Mouse (Mus musculus): Measurements from ENCODE around the gene Svs3a. TPM values are rescaled to one million over a fixed set of nuclear protein-coding genes. Genes with fewer than 3 reads are reported as not detected.
"Not testable (repeated sequence)": the region's sequence is repeated elsewhere in the genome, so short reads cannot be mapped to it uniquely, and the experiment has no call there.

Gene Svs3a
- total and polyA plus RNA-seq, 2 experiments from 2014 or later, result not detected

DNA sequence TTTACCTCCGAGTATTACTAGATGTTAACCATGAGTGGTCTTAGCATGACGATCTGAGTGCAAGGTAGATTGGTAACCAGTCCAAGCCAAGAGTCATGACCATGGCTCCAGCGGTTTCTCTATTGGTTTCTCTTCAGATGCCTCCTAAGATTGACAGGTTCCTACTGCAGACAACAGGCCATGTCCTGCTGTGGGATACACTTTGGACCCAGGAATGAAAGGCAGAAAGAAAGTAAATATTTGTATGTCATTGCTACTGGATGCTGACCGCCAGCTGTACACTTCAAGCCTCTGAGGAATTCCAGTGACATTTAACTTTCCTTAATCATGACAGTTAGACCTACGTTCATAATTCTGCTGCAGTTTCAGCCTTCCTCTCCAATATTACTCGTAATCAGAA lies 31.9 kb downstream of the Svs3a start:
- Histone ChIP-seq H3K9me3 (ENCODE audit: low read length) (no peaks in the 10 kb centered on the region), H3K27ac (ENCODE audit: low read depth, low read length) (no peak overlapping the region), H3K9ac (replicated peaks; ENCODE audit: low read length, poor library complexity, severe bottlenecking) (no peak overlapping the region), H3K4me1 (ENCODE audit: insufficient read depth, low read length) (no peaks in the 10 kb centered on the region), H3K4me3 (ENCODE audit: low read depth, low read length) (no peak overlapping the region), H3K4me2 (ENCODE audit: low read depth, low read length, poor library complexity, severe bottlenecking) (no peak overlapping the region), H3K27me3 (ENCODE audit: insufficient read depth, low read length) (no peaks in the 10 kb centered on the region), H3K36me3 (ENCODE audit: insufficient read depth, low read length) (no peaks in the 10 kb centered on the region)
- WGBS, result 90% methylated on average over 6 of the region's 6 CpGs
- TF ChIP-seq CTCF (IDR thresholded peaks at IDR 0.05), result no peak
- no peak for ATAC-seq (ENCODE audit: low FRiP score)
- no peak for DNase-seq (ENCODE audit: low spot score)

DNA sequence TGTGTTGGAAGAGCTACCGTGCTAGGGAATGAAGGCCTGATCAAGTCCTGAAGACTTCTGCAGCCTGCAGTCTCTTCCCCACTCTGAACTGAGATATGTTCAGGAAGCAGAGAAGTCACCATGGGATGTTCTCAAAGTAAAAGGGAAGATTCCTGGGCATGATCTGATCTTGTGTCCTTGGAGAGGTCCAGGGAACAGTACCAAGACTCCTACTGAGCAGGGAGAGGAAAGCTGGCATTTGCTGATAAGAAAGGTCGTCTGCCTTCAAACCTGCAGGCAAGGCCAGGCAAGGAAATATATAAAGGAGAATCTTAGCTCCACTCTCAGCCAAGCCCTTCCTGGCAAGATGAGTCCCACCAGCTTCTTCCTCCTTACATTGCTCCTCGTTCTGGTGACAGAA lies 43.4 kb downstream of the Svs3a start, which contains the start of gene Svs5:
Gene Svs5 (plus strand): TSS at position 301 of the 400 bp plus-strand sequence.
- not testable (repeated sequence) for H3K4me3 ChIP-seq (ENCODE audit: low read depth, low read length); H3K27ac ChIP-seq (ENCODE audit: low read depth, low read length); DNase-seq (ENCODE audit: low spot score); H3K4me1 ChIP-seq (ENCODE audit: insufficient read depth, low read length); H3K27me3 ChIP-seq (ENCODE audit: insufficient read depth, low read length); H3K36me3 ChIP-seq (ENCODE audit: insufficient read depth, low read length); H3K9ac ChIP-seq (replicated peaks; ENCODE audit: low read length, poor library complexity, severe bottlenecking); H3K4me2 ChIP-seq (ENCODE audit: low read depth, low read length, poor library complexity, severe bottlenecking); H3K9me3 ChIP-seq (ENCODE audit: low read length); ATAC-seq (ENCODE audit: low FRiP score)
- WGBS, result 80% methylated on average over 3 of the region's 3 CpGs

Other genes starting within 250 kb of the Svs3a start
- gene Stk4, start 218.9 kb upstream of the Svs3a start, total RNA-seq (2014; rRNA removed), result 24.6 and 28.3 TPM in 2 replicates
- 11.1 and 13.7 TPM in 2 replicates for gene Stk4, start 218.9 kb upstream of the Svs3a start, polyA plus RNA-seq (2015; fragmentation: Nextera tagmentation; extraction: Ambion mirVana)
- 32.4 and 34.7 TPM in 2 replicates for gene Tomm34, start 218.1 kb upstream of the Svs3a start, total RNA-seq (2014; rRNA removed)
- 45.3 and 46.7 TPM in 2 replicates for gene Tomm34, start 218.1 kb upstream of the Svs3a start, polyA plus RNA-seq (2015; fragmentation: Nextera tagmentation; extraction: Ambion mirVana)
- 10.1 and 15.6 TPM in 2 replicates for gene Kcns1, start 118.2 kb upstream of the Svs3a start, total RNA-seq (2014; rRNA removed)
- 3.8 and 4.3 TPM in 2 replicates for gene Kcns1, start 118.2 kb upstream of the Svs3a start, polyA plus RNA-seq (2015; fragmentation: Nextera tagmentation; extraction: Ambion mirVana)
- not detected in 2 replicates for gene Wfdc5, start 106.5 kb upstream of the Svs3a start, total RNA-seq (2014; rRNA removed)
- gene Wfdc5, start 106.5 kb upstream of the Svs3a start, polyA plus RNA-seq (2015; fragmentation: Nextera tagmentation; extraction: Ambion mirVana), result not detected in 2 replicates
- gene Wfdc12, start 98.7 kb upstream of the Svs3a start, total RNA-seq (2014; rRNA removed), result not detected in 2 replicates
- not detected in 2 replicates for gene Wfdc12, start 98.7 kb upstream of the Svs3a start, polyA plus RNA-seq (2015; fragmentation: Nextera tagmentation; extraction: Ambion mirVana)
- gene Wfdc15a, start 89.1 kb upstream of the Svs3a start, total RNA-seq (2014; rRNA removed), result not detected in 2 replicates
- gene Wfdc15a, start 89.1 kb upstream of the Svs3a start, polyA plus RNA-seq (2015; fragmentation: Nextera tagmentation; extraction: Ambion mirVana), result not detected in 2 replicates
- not detected in 2 replicates for gene Wfdc15b, start 67.6 kb upstream of the Svs3a start, total RNA-seq (2014; rRNA removed)
- not detected in 2 replicates for gene Wfdc15b, start 67.6 kb upstream of the Svs3a start, polyA plus RNA-seq (2015; fragmentation: Nextera tagmentation; extraction: Ambion mirVana)
- not detected in 2 replicates for gene Svs2, start 50.8 kb upstream of the Svs3a start, total RNA-seq (2014; rRNA removed)
- not detected in 2 replicates for gene Svs2, start 50.8 kb upstream of the Svs3a start, polyA plus RNA-seq (2015; fragmentation: Nextera tagmentation; extraction: Ambion mirVana)
- gene Svs3b, start 32.6 kb upstream of the Svs3a start, total RNA-seq (2014; rRNA removed), result not detected in 2 replicates
- gene Svs3b, start 32.6 kb upstream of the Svs3a start, polyA plus RNA-seq (2015; fragmentation: Nextera tagmentation; extraction: Ambion mirVana), result not detected in 2 replicates
- not detected in 2 replicates for gene Svs4, start 10.8 kb upstream of the Svs3a start, total RNA-seq (2014; rRNA removed)
- gene Svs4, start 10.8 kb upstream of the Svs3a start, polyA plus RNA-seq (2015; fragmentation: Nextera tagmentation; extraction: Ambion mirVana), result not detected in 2 replicates
- gene Svs6, start 27.5 kb downstream of the Svs3a start, total RNA-seq (2014; rRNA removed), result not detected in 2 replicates
- not detected in 2 replicates for gene Svs6, start 27.5 kb downstream of the Svs3a start, polyA plus RNA-seq (2015; fragmentation: Nextera tagmentation; extraction: Ambion mirVana)
- not detected in 2 replicates for gene Svs5, start 43.5 kb downstream of the Svs3a start, total RNA-seq (2014; rRNA removed)
- gene Svs5, start 43.5 kb downstream of the Svs3a start, polyA plus RNA-seq (2015; fragmentation: Nextera tagmentation; extraction: Ambion mirVana), result not detected in 2 replicates
- not detected in 2 replicates for gene Slpi, start 99.8 kb downstream of the Svs3a start, total RNA-seq (2014; rRNA removed)
- gene Slpi, start 99.8 kb downstream of the Svs3a start, polyA plus RNA-seq (2015; fragmentation: Nextera tagmentation; extraction: Ambion mirVana), result 0.27 and 0.36 TPM in 2 replicates
- 0.77 TPM in 1 of 2 replicates, not detected in the other for gene Rbpjl, start 113.9 kb downstream of the Svs3a start, total RNA-seq (2014; rRNA removed)
- 0.04 TPM in 1 of 2 replicates, not detected in the other for gene Rbpjl, start 113.9 kb downstream of the Svs3a start, polyA plus RNA-seq (2015; fragmentation: Nextera tagmentation; extraction: Ambion mirVana)
- 1.9 and 2.0 TPM in 2 replicates for gene Matn4, start 115.9 kb downstream of the Svs3a start, total RNA-seq (2014; rRNA removed)
- 1.9 and 2.1 TPM in 2 replicates for gene Matn4, start 115.9 kb downstream of the Svs3a start, polyA plus RNA-seq (2015; fragmentation: Nextera tagmentation; extraction: Ambion mirVana)
- gene Sdc4, start 154.6 kb downstream of the Svs3a start, total RNA-seq (2014; rRNA removed), result 13.8 and 20.3 TPM in 2 replicates
- 18.3 and 19.3 TPM in 2 replicates for gene Sdc4, start 154.6 kb downstream of the Svs3a start, polyA plus RNA-seq (2015; fragmentation: Nextera tagmentation; extraction: Ambion mirVana)
- gene Sys1, start 167.7 kb downstream of the Svs3a start, total RNA-seq (2014; rRNA removed), result 194 and 206 TPM in 2 replicates
- 103 and 108 TPM in 2 replicates for gene Sys1, start 167.7 kb downstream of the Svs3a start, polyA plus RNA-seq (2015; fragmentation: Nextera tagmentation; extraction: Ambion mirVana)
- 4.7 and 15.0 TPM in 2 replicates for gene Gm20458, start 171.7 kb downstream of the Svs3a start, total RNA-seq (2014; rRNA removed)
- gene Gm20458, start 171.7 kb downstream of the Svs3a start, polyA plus RNA-seq (2015; fragmentation: Nextera tagmentation; extraction: Ambion mirVana), result 6.9 and 7.2 TPM in 2 replicates
- gene Trp53tg5, start 184.5 kb downstream of the Svs3a start, total RNA-seq (2014; rRNA removed), result not detected in 2 replicates
- gene Trp53tg5, start 184.5 kb downstream of the Svs3a start, polyA plus RNA-seq (2015; fragmentation: Nextera tagmentation; extraction: Ambion mirVana), result not detected in 2 replicates
- gene Dbndd2, start 196.8 kb downstream of the Svs3a start, total RNA-seq (2014; rRNA removed), result 21.1 and 26.7 TPM in 2 replicates
- gene Dbndd2, start 196.8 kb downstream of the Svs3a start, polyA plus RNA-seq (2015; fragmentation: Nextera tagmentation; extraction: Ambion mirVana), result 24.8 and 25.4 TPM in 2 replicates
- gene Pigt, start 208.3 kb downstream of the Svs3a start, total RNA-seq (2014; rRNA removed), result 117 and 126 TPM in 2 replicates
- 121 and 126 TPM in 2 replicates for gene Pigt, start 208.3 kb downstream of the Svs3a start, polyA plus RNA-seq (2015; fragmentation: Nextera tagmentation; extraction: Ambion mirVana)

Data from midbrain, postnatal 0 days (tissue).